Mouse (Mus musculus): ENCODE data around the gene Ccl9.
A peak's percentile ranks its signal among the peaks of the same experiment; 100 is the strongest.

The Ccl9 gene

GRCm38 (mm10) chr11:83536831-83537230 lies 41.6 kb downstream of the Ccl9 start:
- no peak for DNase-seq (ENCODE audit: low spot score)

- DNase-seq (ENCODE audit: low spot score) = peak; percentile 43
Measured at GRCm38 (mm10) chr11:83534609-83535423, 43.6 kb downstream of the Ccl9 start.

GRCm38 (mm10) chr11:83534143-83534542 lies 44.3 kb downstream of the Ccl9 start:
- DNase-seq (ENCODE audit: low spot score) = no peak

GRCm38 (mm10) chr11:83533192-83533591 lies 45.2 kb downstream of the Ccl9 start:
- no peak for DNase-seq (ENCODE audit: low spot score)

GRCm38 (mm10) chr11:83530360-83530759 lies 48.1 kb downstream of the Ccl9 start, which contains the start of gene Ccl5:
Gene Ccl5 (minus strand): TSS chr11:83530518.
- no peak for DNase-seq (ENCODE audit: low spot score)

GRCm38 (mm10) chr11:83529024-83529423 lies 49.4 kb downstream of the Ccl9 start:
- no peak for DNase-seq (ENCODE audit: low spot score)
